Mouse (Mus musculus) c-Kit-positive CD71-negative TER-119-negative erythroid progenitor cells, embryonic 14.5 days (primary cell): ENCODE data around the gene Adgra3.

Experiments
- DNase-seq: peaks from one replicate; pipeline ENCODE4 v3.0.0-alpha.2; 2013; ENCODE audit warnings: low read depth

Adgra3 gene

GRCm38 (mm10) chr5:49974211-49974610, 84.6 kb downstream of the Adgra3 start:
- DNase-seq: no peak

- no peak for DNase-seq
Measured at GRCm38 (mm10) chr5:49969660-49970059, 89.1 kb downstream of the Adgra3 start.

GRCm38 (mm10) chr5:49967726-49968125, 91.1 kb downstream of the Adgra3 start:
- no peak for DNase-seq

GRCm38 (mm10) chr5:49965810-49966209, 93.0 kb downstream of the Adgra3 start:
- no peak for DNase-seq

GRCm38 (mm10) chr5:49961478-49962431, 97.1 kb downstream of the Adgra3 start:
- peak; percentile 3 for DNase-seq

GRCm38 (mm10) chr5:49936354-49936753, 122.5 kb downstream of the Adgra3 start:
- no peak for DNase-seq

GRCm38 (mm10) chr5:49924712-49925111, 134.1 kb downstream of the Adgra3 start:
- no peak for DNase-seq

- no peak for DNase-seq
Measured at GRCm38 (mm10) chr5:49915695-49916106, 143.1 kb downstream of the Adgra3 start.
